Mouse (Mus musculus): ENCODE measurements around the gene Tln2.

DNA sequence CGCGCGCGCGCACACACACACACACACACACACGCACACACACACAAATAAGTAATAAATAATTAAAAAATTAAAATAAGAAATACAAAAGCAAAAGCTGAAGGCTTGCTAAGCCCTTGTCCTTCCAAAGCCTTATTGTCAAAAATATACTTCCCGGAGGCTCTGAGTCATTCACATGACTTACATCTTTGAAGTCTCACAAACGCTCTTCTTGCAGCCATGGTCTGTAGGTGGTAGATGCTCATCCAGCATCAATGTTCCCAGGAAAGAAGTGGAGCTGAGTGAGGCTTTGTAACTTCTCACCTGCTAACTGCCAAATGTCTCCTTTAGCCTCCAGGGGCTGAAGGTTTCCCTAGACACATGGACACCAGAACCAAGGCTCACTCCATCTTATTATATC lies 362.9 kb downstream of the Tln2 start:
- TF ChIP-seq CTCF (IDR thresholded peaks at IDR 0.05; ENCODE audit: low read depth) (no peak), EP300 (IDR thresholded peaks at IDR 0.05; ENCODE audit: low read depth) (no peak)

Data from liver, embryonic 14.5 days (tissue).